Mouse (Mus musculus) ovary, postnatal 36 days (tissue): ENCODE data around the gene Fgf9.
A peak's percentile ranks its signal among the peaks of the same experiment; 100 is the strongest.

ENCODE experiments used
- DNase-seq: peaks from one replicate; pipeline ENCODE4 v3.0.0; 2022; ENCODE audit warnings: low spot score, mixed read lengths

Fgf9 gene

DNA sequence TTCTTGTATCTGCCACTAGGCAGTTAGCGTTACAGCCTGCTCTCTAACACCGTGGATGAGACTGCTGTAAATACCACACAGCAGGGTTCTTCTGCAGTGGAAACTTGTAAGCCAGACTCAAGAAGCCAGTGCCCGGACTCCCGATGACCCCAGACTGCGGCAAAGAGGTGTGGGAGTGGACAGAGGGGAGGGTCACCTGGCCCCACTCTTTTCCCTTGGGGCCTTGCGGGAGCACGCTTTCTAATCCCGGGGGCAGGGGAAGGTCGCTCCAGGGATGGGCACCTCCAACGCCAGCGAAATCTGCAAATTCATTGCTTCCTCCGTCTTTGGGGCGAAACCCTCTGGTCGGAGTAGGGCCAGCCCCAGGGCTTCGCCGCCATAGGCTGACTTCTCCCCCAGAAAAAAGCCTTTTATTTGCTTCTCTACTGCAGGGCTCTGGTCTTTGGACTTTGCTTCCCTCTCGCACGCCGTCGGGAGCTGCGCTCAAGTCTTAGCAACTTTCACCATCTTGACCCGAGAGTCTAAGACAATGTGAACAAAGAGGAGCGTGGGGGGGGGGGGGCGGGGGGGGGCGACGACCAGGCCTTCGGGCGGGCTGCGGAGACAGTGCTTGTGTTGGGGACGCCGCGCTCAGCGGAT is at the start of gene Fgf9:
Gene Fgf9, plus strand, starts transcription at position 67 of the 639 bp plus-strand sequence.
- DNase-seq, result no peak

DNA sequence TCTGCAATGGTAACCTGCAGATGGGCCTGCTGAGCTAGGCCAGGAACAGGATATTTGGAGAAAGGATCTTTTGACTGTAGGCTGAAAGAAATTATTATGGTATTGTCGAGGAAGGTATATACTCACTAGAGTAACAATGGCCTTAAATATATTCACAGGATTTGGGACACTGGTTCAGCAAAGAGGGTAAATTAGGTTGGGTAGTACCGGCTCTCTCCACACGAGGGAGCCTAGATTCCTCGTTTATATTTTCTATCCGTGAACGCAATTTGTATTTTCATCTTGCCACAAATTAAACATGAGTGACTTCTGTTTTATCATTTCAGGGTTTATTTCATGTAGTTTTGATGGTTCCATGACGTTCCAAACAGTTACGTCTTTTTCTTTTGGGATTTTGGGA is 35.8 kb upstream of the Fgf9 start:
- peak; percentile 18 for DNase-seq

DNA sequence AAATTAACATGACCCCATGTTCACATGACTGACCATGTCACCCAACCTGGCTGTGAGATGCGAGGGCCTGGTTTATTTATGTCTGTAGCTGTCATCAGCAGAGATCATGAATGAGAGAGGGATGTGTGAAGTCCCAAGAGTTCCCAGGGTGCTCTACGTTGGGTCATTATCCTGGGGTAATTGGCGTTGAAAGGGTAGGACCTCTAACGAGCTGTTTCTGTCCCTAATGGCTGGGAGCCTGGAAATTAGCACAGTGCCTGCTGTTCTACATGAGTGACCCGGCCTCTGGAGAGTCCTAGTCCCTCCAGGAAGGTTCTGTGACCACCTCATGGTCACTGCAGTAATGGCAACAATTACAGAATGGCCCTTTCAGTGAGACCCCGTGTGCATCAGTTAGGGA is 34.2 kb upstream of the Fgf9 start:
- DNase-seq, result no peak

DNA sequence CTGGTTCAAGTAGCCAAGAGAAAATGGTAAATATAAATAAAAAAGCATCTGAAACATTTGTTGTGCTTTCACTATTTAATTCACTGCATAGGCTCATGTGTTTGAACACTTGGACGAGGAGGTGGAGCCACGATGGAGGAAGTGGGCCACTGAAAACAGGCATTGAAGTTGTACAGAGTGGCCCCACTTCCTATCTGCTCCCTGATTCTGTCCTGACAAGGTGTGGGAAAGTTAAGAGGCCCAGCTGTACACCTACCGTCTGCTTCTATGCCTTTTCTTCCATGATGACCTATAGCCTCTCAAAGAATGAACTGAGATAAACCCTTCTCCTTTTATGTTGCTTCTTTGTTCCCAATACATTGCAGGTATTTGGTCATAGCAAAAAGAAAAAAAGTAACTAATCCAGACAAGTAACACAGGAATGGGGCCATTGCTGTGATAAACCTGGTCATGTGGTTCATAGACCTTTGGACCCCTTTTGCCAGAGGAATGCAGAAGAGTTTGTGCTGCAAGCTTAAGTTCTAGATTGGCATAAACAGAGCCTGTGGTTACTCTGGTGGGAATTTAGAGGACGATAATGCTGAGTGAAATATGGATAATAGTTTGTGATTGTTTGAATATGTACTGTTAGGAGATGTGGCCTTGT is 23.6 kb upstream of the Fgf9 start:
- DNase-seq, result no peak

DNA sequence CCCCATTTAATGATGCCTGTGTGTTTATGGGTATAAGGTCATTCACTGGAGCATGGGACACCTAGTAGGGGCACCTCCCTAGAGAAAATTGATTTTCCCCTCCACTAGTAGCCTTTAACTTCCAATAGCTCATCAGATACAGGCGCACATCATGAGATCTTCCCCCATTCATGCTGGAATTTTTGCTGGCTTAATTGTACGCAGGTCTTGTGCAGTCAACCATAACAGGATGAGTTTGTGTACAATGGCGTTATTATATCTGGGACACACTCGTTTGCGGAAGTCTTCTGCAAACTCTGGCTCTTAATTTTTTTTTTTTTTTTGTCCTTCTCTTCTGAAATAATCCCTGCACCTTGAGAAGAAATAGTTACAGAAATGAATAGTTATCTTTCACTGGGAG is 19.7 kb upstream of the Fgf9 start:
- no peak for DNase-seq

DNA sequence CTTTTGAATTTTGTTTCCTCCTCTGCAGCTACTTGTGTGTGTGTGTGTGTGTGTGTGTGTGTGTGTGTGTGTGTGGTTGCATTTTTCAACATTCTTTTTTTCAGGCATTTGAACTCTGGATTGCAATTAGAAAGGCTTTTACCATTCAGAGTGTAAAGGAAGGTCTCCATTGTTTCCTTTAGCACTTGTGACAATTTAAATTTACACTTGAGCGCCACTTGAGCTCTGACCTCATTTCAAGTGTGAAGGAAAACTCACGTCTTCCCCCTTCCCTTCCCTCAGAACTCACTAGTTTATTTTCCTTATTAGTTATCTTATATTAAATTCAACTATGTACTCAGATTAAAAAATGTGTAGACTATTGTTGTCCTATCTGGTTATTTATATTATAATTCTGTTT is 2.8 kb upstream of the Fgf9 start:
- DNase-seq, result no peak

DNA sequence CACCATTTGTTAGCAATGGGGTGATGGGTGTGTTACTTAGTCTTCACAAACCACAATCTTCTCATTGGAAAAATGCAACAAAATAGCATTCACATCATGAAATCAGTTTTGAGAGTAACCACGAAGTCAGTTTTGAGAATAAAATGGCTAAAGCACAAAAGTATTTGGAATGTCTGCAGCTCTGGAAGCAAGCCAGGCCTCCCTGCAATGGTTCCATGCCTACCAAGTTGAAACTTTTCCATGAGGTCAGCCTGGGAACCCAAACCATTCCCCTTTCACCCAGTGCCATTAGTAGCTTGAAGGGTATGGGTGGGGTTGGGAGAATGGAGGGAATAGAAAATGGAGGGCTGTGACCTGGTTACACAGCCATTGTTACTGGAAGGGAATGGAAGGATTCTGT is 1.7 kb upstream of the Fgf9 start:
- DNase-seq, result no peak

DNA sequence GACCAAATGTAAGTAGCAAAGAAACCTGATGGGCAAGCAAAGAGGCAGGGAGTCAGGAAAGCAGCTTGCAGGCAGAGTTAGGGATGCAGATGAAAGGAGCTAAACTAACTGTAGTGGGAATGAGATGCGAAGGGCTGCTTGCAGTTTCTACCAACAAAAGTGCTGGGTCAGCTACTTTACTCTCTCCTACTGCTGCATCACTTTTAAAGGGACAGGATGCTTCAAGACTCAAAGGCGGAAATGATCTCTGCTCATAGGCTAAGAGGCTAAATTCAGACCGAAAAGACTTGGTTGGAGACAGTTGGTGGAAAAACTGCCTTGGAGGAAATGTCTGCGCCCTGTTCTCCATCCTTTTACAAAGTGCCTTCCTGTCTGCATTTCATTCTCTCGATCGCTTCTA is 420 bp upstream of the Fgf9 start:
- no peak for DNase-seq

DNA sequence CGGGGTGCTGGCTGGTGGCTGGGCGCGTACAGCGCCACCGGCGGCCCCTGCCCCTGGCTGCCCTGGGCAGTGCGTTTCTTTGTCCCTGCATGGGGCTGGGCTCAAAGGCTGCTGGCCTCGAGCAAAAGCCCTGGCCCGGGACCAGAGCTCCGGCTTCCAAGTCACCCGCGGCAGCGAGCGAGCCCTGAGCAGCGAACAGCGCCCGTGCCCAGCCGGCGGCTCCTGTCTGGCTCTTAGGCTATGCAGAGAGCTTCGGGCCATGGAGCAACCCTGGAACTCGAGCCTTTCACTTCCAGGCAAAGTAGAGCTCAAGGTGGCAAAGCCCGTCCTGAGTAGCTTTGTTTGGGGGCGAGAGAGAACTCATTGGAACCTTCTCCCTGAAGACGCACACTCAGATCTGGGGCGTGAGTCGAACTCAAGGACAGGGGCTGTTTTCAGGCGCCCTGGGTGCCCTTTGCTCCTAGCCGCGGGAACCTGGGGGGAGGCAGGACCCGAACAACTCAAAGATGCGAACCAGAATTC is 834 bp downstream of the Fgf9 start:
- peak; percentile 58 for DNase-seq

DNA sequence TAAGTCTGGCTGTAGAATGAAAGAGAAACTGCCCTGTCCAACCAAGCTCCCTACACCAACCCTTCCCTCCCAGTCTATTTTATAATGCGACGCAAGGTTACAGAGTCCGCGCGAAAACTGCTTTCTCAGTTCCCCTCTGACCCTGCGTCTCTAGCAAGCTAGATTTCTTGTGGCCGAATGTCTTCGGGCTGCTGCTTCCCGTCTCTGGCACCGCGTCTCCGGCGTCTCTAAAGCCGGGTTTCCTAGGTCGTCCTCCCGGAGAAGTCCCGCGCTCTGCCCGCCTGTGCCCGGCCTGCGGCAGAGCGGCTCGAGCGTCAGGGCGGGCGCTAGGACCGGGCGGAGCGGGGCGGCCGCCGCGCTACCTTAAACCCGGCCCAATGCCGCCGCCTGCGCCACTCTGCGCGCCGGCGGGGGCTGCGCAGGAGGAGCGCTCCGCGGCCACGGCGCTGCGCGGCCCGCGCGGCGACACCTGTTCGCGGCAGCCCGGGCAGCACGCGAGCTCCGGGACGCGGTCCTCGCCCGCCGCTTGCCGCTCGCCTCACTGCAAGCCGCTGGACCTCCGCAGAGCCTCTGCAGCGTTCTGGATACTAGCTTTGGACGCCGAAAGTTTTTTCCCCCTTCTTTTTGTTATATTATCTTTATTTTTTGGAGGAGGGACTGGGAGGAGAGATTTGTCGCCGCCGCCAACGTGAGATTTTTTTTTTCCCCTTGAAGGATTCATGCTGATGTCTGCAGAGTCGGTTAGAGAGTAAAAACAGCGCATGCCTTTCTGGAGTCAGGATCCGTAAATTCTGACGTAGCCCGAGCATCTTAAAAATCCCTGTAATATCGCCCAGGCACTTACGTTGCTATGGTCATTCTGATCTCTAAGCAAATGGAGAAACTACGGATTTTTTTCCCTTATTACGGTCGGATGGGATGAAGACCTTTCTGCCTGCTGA is 1.8 kb downstream of the Fgf9 start:
- DNase-seq, result peak; percentile 75

DNA sequence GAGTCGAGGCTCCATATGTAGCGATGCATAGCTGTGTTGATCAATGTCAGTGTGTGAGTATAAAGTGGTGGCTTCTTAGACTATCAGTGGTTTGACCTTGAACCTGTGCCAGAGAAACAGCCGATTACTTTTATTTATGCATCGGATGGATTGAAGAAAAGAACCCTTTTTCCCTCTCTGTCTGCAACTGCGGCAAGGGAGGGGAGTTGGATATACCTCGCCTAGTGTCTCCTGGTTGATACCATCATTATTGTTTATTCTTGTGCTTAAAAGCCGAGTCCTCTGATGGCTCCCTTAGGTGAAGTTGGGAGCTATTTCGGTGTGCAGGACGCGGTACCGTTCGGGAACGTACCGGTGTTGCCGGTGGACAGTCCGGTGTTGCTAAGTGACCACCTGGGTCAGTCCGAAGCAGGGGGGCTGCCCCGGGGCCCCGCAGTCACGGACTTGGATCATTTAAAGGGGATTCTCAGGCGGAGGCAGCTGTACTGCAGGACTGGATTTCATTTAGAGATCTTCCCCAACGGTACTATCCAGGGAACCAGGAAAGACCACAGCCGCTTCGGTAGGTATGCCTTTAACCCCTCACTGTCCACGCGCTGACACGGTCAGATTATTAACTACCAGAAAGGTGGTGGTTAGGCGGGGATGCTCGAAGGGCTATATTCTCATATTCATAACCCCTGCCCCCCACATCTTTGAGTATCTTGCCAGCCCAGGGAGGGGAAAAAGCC is 2.6 kb downstream of the Fgf9 start:
- DNase-seq, result no peak

DNA sequence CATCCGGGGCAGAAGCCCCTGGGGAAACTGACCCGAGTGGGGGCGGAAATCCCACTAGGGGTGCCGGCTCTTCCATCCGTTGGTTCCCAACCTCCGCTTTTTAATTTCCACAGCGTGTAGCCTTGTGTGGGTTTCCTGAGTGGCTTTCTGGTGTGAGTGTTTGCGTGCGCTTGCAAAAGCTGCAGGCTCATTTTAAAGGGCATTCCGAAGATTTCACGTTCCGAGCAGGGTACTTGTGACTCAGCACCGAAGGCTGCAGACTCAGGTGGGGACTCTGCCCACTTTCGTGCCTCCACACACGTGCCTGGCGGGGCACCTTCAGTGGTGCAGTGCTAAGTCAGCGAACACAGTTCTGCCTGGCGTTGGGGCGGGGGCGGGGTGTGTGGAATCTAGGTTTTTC is 3.6 kb downstream of the Fgf9 start:
- DNase-seq, result no peak

DNA sequence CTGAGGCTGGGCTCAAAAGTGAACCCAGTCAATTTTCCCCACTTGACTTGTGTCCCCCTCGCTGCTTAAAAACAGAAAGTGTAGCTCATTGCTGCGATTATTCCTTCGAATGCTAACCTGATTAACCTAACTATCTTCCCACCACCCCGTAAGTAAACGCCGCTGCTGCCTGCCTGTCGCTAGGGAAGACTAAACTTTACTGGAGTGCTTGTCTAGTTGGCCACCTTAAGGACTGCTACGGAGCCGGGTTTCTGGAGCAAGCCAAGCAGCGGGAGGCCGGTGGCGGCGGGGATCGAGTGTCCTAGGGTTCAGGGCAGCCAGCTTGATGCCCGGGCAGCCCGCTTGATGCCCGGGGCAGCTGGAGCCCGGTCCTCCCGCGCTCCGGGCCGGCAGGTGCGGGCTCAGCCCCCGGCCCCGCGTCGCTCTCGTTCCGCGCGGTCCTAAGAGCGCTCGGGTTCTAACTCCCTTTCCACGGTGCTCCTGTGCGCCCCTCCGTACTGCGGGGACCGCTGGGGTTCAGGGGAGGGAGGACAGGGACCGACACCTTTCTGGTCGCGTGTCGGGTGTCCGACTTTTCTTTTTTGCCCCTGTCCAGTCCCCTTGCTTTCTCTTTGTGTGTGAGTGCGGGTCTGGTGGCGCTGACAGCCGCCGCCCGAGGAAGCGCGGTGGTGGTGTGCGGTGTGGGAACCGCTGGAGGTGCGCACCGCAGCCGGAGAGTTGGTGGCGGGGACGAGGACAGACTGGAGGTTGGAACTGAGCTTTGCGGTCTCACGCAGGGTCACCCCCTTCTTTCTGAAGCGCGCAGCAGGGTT is 4.5 kb downstream of the Fgf9 start:
- no peak for DNase-seq

DNA sequence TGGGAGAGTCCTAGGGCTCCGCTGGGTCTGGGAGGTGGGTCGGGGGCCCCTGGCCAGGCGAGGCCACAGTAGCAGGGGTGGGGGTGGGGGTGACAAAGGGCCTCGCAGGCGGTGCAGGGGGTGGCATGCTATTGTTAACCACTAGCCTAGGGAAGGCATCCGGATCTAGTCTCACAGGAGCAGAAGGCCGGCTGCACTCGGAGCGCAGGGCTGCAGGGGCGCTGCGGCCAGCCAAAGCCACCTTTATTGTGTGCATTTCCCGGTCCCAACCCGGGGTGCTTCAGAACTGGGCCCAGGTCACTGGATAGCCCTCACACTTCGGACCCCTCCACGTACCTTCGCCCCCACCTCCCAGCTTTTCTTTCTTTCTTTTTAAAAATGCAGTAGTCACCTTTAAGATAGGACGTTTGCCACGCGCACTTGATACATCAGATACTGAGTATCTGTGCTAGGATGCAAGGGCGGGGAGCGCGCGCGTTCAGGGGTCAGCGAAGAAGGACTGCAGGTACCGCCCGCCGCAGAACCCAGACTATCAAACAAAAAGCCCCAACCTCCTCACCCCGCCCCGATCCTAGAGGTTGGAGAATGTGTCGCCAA is 5.2 kb downstream of the Fgf9 start:
- DNase-seq, result no peak

DNA sequence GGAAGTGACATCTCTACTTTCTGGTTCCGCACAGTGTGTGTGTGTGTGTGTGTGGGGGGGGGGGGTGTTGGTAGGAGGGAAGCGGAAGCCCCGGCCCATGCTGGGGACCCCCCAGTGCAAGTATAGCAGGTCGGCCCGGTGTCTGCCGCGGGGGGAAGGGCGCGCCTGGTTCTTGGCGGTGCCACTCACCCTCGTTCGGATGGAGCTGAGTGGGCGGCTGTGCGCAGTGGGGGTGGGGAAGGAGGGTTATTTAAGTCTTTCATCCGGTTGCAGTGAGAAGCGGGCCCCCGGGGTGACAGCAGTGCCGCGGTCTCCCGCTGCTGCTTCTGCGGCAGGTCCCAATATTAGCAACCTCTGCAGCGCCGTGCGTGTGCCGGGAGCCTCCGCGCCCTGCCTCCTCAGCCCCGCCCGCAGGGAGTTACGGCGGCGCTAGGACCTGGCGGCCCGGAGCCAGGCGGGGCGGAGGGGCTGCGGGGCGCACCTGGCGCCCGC is 5.7 kb downstream of the Fgf9 start:
- peak; percentile 51 for DNase-seq

DNA sequence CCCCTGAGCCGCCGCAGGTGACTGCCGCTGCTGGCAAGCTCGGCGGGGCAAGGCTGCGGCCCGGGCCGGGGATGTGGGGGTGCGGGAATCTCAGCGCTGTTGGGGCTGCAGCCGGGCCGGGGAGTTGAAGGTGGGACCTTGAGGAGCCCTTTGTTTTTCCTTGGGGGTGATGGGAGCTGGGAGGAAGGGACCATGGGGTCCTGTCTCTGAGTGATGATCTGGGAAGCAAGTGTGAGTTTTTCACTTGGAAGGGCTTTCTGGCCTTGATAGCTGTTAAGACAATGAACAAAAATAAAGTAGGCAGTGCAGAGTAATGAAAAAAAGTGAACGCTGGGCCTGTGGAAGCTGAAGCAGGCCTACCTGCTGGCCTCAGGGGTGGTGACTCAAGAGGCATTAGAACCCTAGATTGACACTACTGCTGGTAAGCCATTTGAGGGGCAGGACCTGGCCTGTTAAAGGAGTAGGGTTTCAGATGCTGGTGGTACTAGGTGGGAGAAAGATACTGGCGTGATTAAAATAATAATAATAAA is 6.4 kb downstream of the Fgf9 start:
- DNase-seq, result no peak

DNA sequence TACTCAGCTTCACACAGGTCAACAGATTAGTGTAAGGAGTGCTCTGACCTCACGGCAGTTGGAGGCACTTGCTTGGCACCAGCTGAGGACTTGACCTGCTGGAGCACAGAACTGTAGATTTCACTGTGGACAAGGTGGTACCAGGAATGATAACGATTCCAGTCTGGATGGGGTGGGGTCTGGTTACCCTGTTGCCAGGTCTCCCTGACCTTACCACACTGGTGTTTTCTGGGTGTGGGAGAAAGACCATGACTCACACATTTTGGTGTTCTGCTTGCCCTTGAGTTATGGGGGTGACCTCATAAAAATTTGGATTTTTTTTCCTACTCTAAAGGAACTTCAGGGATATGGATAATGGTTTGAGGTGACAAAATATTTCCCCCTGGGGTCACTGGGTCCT is 9.1 kb downstream of the Fgf9 start:
- no peak for DNase-seq

DNA sequence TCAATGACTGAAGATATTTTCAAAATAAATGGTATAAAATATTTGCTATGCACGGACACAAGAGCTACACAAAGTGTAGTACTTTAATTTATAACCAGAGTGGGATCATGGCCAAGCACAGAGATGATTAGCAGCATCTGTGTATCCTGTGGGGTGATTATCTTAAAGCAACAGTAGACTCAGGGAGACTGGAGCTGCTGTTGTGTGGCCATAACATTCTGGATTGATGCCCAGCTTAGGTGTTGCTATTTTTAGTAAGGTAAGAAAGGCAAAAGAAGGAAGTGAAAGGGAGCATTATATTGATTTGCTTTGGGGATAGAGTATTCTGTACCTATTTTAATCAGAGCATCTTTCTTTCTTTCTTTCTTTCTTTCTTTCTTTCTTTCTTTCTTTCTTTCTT is 11.6 kb downstream of the Fgf9 start:
- DNase-seq, result no peak

DNA sequence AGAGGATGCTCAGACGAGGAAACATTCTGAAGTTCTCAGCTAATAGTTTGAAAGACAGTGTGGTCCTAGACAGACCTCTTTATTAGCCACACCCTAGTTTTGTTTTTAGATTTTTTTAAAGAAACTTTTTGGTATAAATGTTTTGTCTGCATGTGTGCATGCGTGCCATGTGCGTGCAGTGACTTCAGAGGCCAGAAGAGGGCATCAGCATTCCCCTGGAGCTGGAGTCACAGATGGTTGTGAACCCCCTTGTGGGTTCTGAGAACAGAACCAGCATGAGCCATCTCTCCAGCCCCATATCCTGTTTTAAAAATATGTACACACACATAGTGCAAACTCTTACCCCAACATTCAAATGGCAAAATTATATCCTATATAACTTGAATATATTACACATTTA is 13.9 kb downstream of the Fgf9 start:
- no peak for DNase-seq

DNA sequence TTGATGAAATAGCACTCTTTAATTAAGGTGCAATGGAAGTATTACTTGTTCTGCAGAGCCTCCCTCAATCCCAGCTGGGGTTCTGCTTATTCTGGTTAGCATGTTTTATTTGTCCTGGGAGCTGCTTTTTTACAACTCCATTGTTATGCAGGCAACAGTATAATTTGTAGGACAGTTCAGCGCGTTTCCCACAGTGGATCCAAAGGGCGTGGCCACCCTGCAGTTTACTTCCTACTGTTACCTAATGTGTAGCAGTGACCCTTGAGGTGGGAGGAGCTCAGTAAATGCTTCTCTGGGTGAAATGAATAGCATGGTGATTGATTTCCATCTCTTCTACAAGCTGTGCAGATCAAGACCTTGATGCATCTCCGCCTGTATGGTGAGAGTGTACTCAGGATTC is 17.0 kb downstream of the Fgf9 start:
- DNase-seq, result no peak
